In genomic region chr5:64753142-64753750, GRCm38 (mm10) we compare ENCODE assay signal across 22 mouse cellular contexts. TPM values are rescaled to one million over a fixed set of nuclear protein-coding genes. Genes with fewer than 3 reads are reported as not detected.
DNase-seq lines count a peak whose midpoint lies in the region; ATAC-seq and TF ChIP-seq lines count a peak whose summit lies in the region.
"Had no signal": no experiment of that assay in that cellular context is flagged by ENCODE, and none has a peak within 500 bp of the region (broad histone marks: within the 10 kb centered on the region; RNA-seq: fewer than 3 reads in every experiment).

No protein-coding gene starts in this region.

- TF ChIP-seq CTCF in thymus, adult 2 months (IDR thresholded peaks at IDR 0.05; ENCODE audit: borderline replicate concordance, control insufficient read depth, extremely low read depth, insufficient read depth, low read length, poor library complexity), result no peak

- TF ChIP-seq POLR2A in thymus, adult 2 months (IDR thresholded peaks at IDR 0.05; ENCODE audit: control insufficient read depth, extremely low read depth, insufficient read depth, low read length, poor library complexity), result no peak

- intact Hi-C loops in left cerebral cortex, postnatal 14 days (cut with DNase I), result no loop called here

- ATAC-seq in liver, embryonic 16.5 days (ENCODE audit: low read depth), result peak; percentile 74
- ATAC-seq in midbrain, embryonic 15.5 days (replicated peaks), result no peak
- ATAC-seq: forebrain, embryonic 14.5 days; inflammation-experienced regulatory T-cells, adult 6 months; midbrain, embryonic 16.5 days had no signal

- H3K27me3 ChIP-seq in liver, embryonic 16.5 days (ENCODE audit: control insufficient read depth, insufficient read depth, low read depth, low read length), result no peaks in the 10 kb centered on the region
- no peaks in the 10 kb centered on the region for H3K27me3 ChIP-seq in midbrain, embryonic 15.5 days (replicated peaks)
- H3K27me3 ChIP-seq in thymus, adult 2 months (ENCODE audit: control insufficient read depth, insufficient read depth, low read length), result no peaks in the 10 kb centered on the region
- H3K27me3 ChIP-seq: limb, embryonic 13.5 days; neural tube, embryonic 12.5 days had no signal

- H3K9me3 ChIP-seq in liver, embryonic 16.5 days (replicated peaks; ENCODE audit: control insufficient read depth, low read length), result no peaks in the 10 kb centered on the region
- H3K9me3 ChIP-seq in midbrain, embryonic 15.5 days, result no peaks in the 10 kb centered on the region
- H3K9me3 ChIP-seq: embryonic facial prominence, embryonic 10.5 days; limb, embryonic 13.5 days; neural tube, embryonic 12.5 days had no signal

- peak; percentile 8 for DNase-seq in urinary bladder, postnatal 14 days (ENCODE audit: low spot score)
- no peak for DNase-seq in urinary bladder, postnatal 25 days (ENCODE audit: low spot score)
- DNase-seq in lung, postnatal 36 days, result peak; percentile 83
- no peak for DNase-seq in thymus, adult 2 months
- no peak for DNase-seq in left cerebral cortex, postnatal 14 days (ENCODE audit: low spot score in 2 of 2)
- DNase-seq: cerebellum, adult 18-20 months; cerebellum, postnatal 36 days; kidney, adult 8-10 months; kidney, postnatal 25 days; right cerebral cortex, postnatal 14 days; thymus, postnatal 14 days had no signal

- H3K4me1 ChIP-seq in liver, embryonic 16.5 days (ENCODE audit: control insufficient read depth, low read depth, low read length), result peaks cover 10% of the 10 kb centered on the region
- H3K4me1 ChIP-seq in midbrain, embryonic 15.5 days, result no peaks in the 10 kb centered on the region
- 0 out of 2 replicates have a peak, but pooled peaks cover 3% of the 10 kb centered on the region for H3K4me1 ChIP-seq in thymus, adult 2 months (replicated peaks; ENCODE audit: control insufficient read depth, insufficient read depth, low read length)
- H3K4me1 ChIP-seq: limb, embryonic 13.5 days; neural tube, embryonic 12.5 days had no signal

- no peaks in the 10 kb centered on the region for H3K36me3 ChIP-seq in liver, embryonic 16.5 days (ENCODE audit: control insufficient read depth, insufficient read depth)
- no peaks in the 10 kb centered on the region for H3K36me3 ChIP-seq in midbrain, embryonic 15.5 days (replicated peaks)
- H3K36me3 ChIP-seq in thymus, adult 2 months (ENCODE audit: control insufficient read depth, insufficient read depth, low read length), result no peaks in the 10 kb centered on the region
- H3K36me3 ChIP-seq: embryonic facial prominence, embryonic 10.5 days; hindbrain, embryonic 10.5 days; limb, embryonic 13.5 days; neural tube, embryonic 12.5 days had no signal

- 54% methylated on average over 7 of the region's 7 CpGs for WGBS in liver, embryonic 16.5 days (ENCODE audit: insufficient replicate concordance)
- 72% methylated on average over 7 of the region's 7 CpGs for whole genome bisulfite sequencing in midbrain, embryonic 15.5 days
- 93% methylated on average over 7 of the region's 7 CpGs for WGBS in thymus, adult 2 months

- H3K4me2 ChIP-seq in liver, embryonic 16.5 days (ENCODE audit: low read depth, low read length), result no peak overlapping the region
- no peak overlapping the region for H3K4me2 ChIP-seq in midbrain, embryonic 15.5 days
- H3K4me2 ChIP-seq: limb, embryonic 13.5 days; neural tube, embryonic 12.5 days had no signal

- H3K27ac ChIP-seq in liver, embryonic 16.5 days (ENCODE audit: low read length), result no peak overlapping the region
- no peak overlapping the region for H3K27ac ChIP-seq in midbrain, embryonic 15.5 days
- no peak overlapping the region for H3K27ac ChIP-seq in thymus, adult 2 months (ENCODE audit: control insufficient read depth, insufficient read depth, low read length)
- H3K27ac ChIP-seq: embryonic facial prominence, embryonic 10.5 days; hindbrain, embryonic 10.5 days; limb, embryonic 13.5 days; neural tube, embryonic 12.5 days had no signal

- H3K4me3 ChIP-seq in liver, embryonic 16.5 days (ENCODE audit: low read depth, low read length), result no peak overlapping the region
- H3K4me3 ChIP-seq in midbrain, embryonic 15.5 days, result no peak overlapping the region
- H3K4me3 ChIP-seq in thymus, adult 2 months (ENCODE audit: control insufficient read depth, insufficient read depth, low read length), result no peak overlapping the region
- H3K4me3 ChIP-seq: embryonic facial prominence, embryonic 10.5 days; erythroblast, embryonic 14.5 days; hindbrain, embryonic 10.5 days; limb, embryonic 13.5 days; megakaryocyte, embryonic 14.5 days; neural tube, embryonic 12.5 days had no signal

- no peak overlapping the region for H3K9ac ChIP-seq in liver, embryonic 16.5 days (ENCODE audit: low read depth, low read length)
- H3K9ac ChIP-seq in midbrain, embryonic 15.5 days, result no peak overlapping the region
- H3K9ac ChIP-seq: limb, embryonic 13.5 days; neural tube, embryonic 12.5 days had no signal

RNA-seq across cellular contexts. Expression of gene Klf3, which starts 49.9 kb away (rescaled TPM):
- polyA plus RNA-seq in liver, embryonic 16.5 days (2015; fragmentation: Nextera tagmentation; extraction: Ambion mirVana), result 77.7 and 88.9 TPM in 2 replicates
- polyA plus RNA-seq in midbrain, embryonic 15.5 days (2015; fragmentation: Nextera tagmentation; extraction: Ambion mirVana), result 24.6 and 27.7 TPM in 2 replicates
- polyA plus RNA-seq in thymus, adult 2 months (2012; rRNA removed), result 175 and 197 TPM in 2 replicates
- 10 to 100 TPM; 24.2 to 31.2 TPM for total RNA-seq in left cerebral cortex, postnatal 14 days (2021)

Comparison
In these comparisons a context has a peak if more than half of its experiments do, and no peak if none do; other contexts are left out.
1. DNase-seq: peak in urinary bladder, postnatal 14 days (single experiment) and lung, postnatal 36 days (single experiment); none in urinary bladder, postnatal 25 days (single experiment), thymus, adult 2 months (single experiment) and left cerebral cortex, postnatal 14 days (0 of 2).